Mouse (Mus musculus) stomach, postnatal 0 days (tissue): Measurements from ENCODE around the gene Klf16.

Source experiments
- CTCF ChIP-seq: IDR thresholded peaks from 2 replicates; pipeline ENCODE4 v1.5.1; 2016; ENCODE audit warnings: antibody characterized with exemption, low read depth, mild to moderate bottlenecking, moderate library complexity
- EP300 ChIP-seq: optimal IDR thresholded peaks from 2 replicates; pipeline ENCODE3; 2016; ENCODE audit warnings: antibody characterized with exemption

GRCm38 (mm10) chr10:80574896-80575295, 2.2 kb downstream of the Klf16 start:
- TF ChIP-seq CTCF (no peak), EP300 (no peak)
